8 mouse cellular contexts compared by ENCODE assay signal in genomic region chr4:42999451-43000140, GRCm38 (mm10). TPM values are rescaled to one million over a fixed set of nuclear protein-coding genes. Genes with fewer than 3 reads are reported as not detected.
DNase-seq lines count a peak whose midpoint lies in the region; ATAC-seq and TF ChIP-seq lines count a peak whose summit lies in the region.

No protein-coding gene starts in this region.

- TF ChIP-seq RAD21 in CH12.LX (IDR thresholded peaks at IDR 0.05; ENCODE audit: low read depth, low read length), result no peak

- H3K36me3 ChIP-seq in CH12.LX (replicated peaks in 1 of 2; ENCODE audit: control insufficient read depth in 1 of 2, insufficient read depth in 1 of 2, low read length in 1 of 2), result peaks cover 18 to 54% of the 10 kb centered on the region in 2 experiments
- H3K36me3 ChIP-seq in forebrain, embryonic 11.5 days (ENCODE audit: control insufficient read depth, insufficient read depth, low read length), result peaks cover 6% of the 10 kb centered on the region; the same call in 1 of the 2 replicates
- H3K36me3 ChIP-seq in heart, embryonic 16.5 days (ENCODE audit: control insufficient read depth, insufficient read depth), result peaks cover 13% of the 10 kb centered on the region
- peaks cover 8% of the 10 kb centered on the region for H3K36me3 ChIP-seq in liver, embryonic 16.5 days (ENCODE audit: control insufficient read depth, insufficient read depth)
- peaks cover 14% of the 10 kb centered on the region for H3K36me3 ChIP-seq in neural tube, embryonic 12.5 days
- no peaks in the 10 kb centered on the region for H3K36me3 ChIP-seq in stomach, postnatal 0 days (ENCODE audit: control insufficient read depth, insufficient read depth, low read length)

- WGBS in forebrain, embryonic 11.5 days, result under 1% methylated on average over 49 of the region's 51 CpGs
- under 1% methylated on average over 48 of the region's 51 CpGs for WGBS in heart, embryonic 16.5 days
- under 1% methylated on average over 49 of the region's 51 CpGs for WGBS in liver, embryonic 16.5 days (ENCODE audit: insufficient replicate concordance)
- under 1% methylated on average over 51 of the region's 51 CpGs for WGBS in neural tube, embryonic 12.5 days
- under 1% methylated on average over 49 of the region's 51 CpGs for WGBS in stomach, postnatal 0 days

- H3K9ac ChIP-seq in CH12.LX (ENCODE audit: insufficient read depth, low read depth), result peak overlapping the region; percentile 96
- peak overlapping the region; percentile 78 for H3K9ac ChIP-seq in forebrain, embryonic 11.5 days (ENCODE audit: low read length)
- peak overlapping the region; percentile 100 for H3K9ac ChIP-seq in heart, embryonic 16.5 days (ENCODE audit: low read length)
- peak overlapping the region; percentile 95 for H3K9ac ChIP-seq in liver, embryonic 16.5 days (ENCODE audit: low read depth, low read length)
- H3K9ac ChIP-seq in neural tube, embryonic 12.5 days, result peak overlapping the region; percentile 96
- peak overlapping the region; percentile 98 for H3K9ac ChIP-seq in stomach, postnatal 0 days (ENCODE audit: low read length)

- H3K27ac ChIP-seq in CH12.LX (ENCODE audit: insufficient read depth, low read depth), result peak overlapping the region; percentile 94
- peak overlapping the region; percentile 89 for H3K27ac ChIP-seq in forebrain, embryonic 11.5 days (ENCODE audit: low read depth, low read length)
- peak overlapping the region; percentile 100 for H3K27ac ChIP-seq in heart, embryonic 16.5 days (ENCODE audit: low read length)
- H3K27ac ChIP-seq in liver, embryonic 16.5 days (ENCODE audit: low read length), result peak overlapping the region; percentile 99
- peak overlapping the region; percentile 99 for H3K27ac ChIP-seq in neural tube, embryonic 12.5 days
- peak overlapping the region; percentile 100 for H3K27ac ChIP-seq in stomach, postnatal 0 days (replicated peaks)

- peak; percentile 48; the same call in 1 of the 2 replicates for TF ChIP-seq POLR2A in CH12.LX (IDR thresholded peaks at IDR 0.05; ENCODE audit: low read depth, low read length)

- peak; percentile 85 for ATAC-seq in forebrain, embryonic 11.5 days (replicated peaks; ENCODE audit: low FRiP score)
- ATAC-seq in heart, embryonic 16.5 days (replicated peaks; ENCODE audit: extremely low read depth, insufficient read depth, low FRiP score), result peak; percentile 82
- ATAC-seq in liver, embryonic 16.5 days (ENCODE audit: low read depth), result peak; percentile 58
- ATAC-seq in neural tube, embryonic 12.5 days (ENCODE audit: low FRiP score, low read depth), result peak; percentile 85
- peak; percentile 72 for ATAC-seq in stomach, postnatal 0 days (ENCODE audit: low FRiP score, low TSS enrichment)

- DNase-seq in CH12.LX (ENCODE audit: extremely low read depth), result peak; percentile 64
- DNase-seq in c-Kit-positive CD71-negative TER-119-negative erythroid progenitor cells, embryonic 14.5 days (ENCODE audit: low read depth), result peak; percentile 66
- DNase-seq in forebrain, embryonic 11.5 days (ENCODE audit: low spot score), result peak; percentile 90
- peak; percentile 82 to 90 for DNase-seq in kidney, postnatal 36 days
- DNase-seq in stomach, postnatal 0 days (ENCODE audit: low spot score), result peak; percentile 86

- TF ChIP-seq CTCF in CH12.LX (conservative IDR thresholded peaks at IDR 0.05 in 1 of 2, IDR thresholded peaks at IDR 0.05 in 1 of 2; ENCODE audit: low read depth in 2 of 2, low read length in 2 of 2), result peak in 1 of 2 experiments; percentile 51; a peak in 2 of 4 replicates
- TF ChIP-seq CTCF in stomach, postnatal 0 days (IDR thresholded peaks at IDR 0.05; ENCODE audit: low read depth), result peak; percentile 55

- peak overlapping the region; percentile 80 to 98 (median 88) for H3K4me3 ChIP-seq in CH12.LX (replicated peaks in 1 of 3; ENCODE audit: low read depth in 2 of 3, low read length in 2 of 3, poor library complexity in 1 of 3)
- H3K4me3 ChIP-seq in forebrain, embryonic 11.5 days (ENCODE audit: low read depth, low read length), result peak overlapping the region; percentile 94
- peak overlapping the region; percentile 94 for H3K4me3 ChIP-seq in heart, embryonic 16.5 days (ENCODE audit: low read length)
- peak overlapping the region; percentile 83 for H3K4me3 ChIP-seq in liver, embryonic 16.5 days (ENCODE audit: low read depth, low read length)
- H3K4me3 ChIP-seq in neural tube, embryonic 12.5 days, result peak overlapping the region; percentile 94
- peak overlapping the region; percentile 95 for H3K4me3 ChIP-seq in stomach, postnatal 0 days (ENCODE audit: low read depth, low read length)

- no peak for TF ChIP-seq EP300 in CH12.LX (IDR thresholded peaks at IDR 0.05; ENCODE audit: low read length)
- peak; percentile 44 for TF ChIP-seq EP300 in stomach, postnatal 0 days (optimal IDR thresholded peaks at IDR 0.05)

- no peaks in the 10 kb centered on the region for H3K9me3 ChIP-seq in CH12.LX (replicated peaks; ENCODE audit: low read length)
- H3K9me3 ChIP-seq in forebrain, embryonic 11.5 days (ENCODE audit: control insufficient read depth, low read length), result no peaks in the 10 kb centered on the region
- no peaks in the 10 kb centered on the region for H3K9me3 ChIP-seq in heart, embryonic 16.5 days (replicated peaks; ENCODE audit: control insufficient read depth, low read length)
- no peaks in the 10 kb centered on the region for H3K9me3 ChIP-seq in liver, embryonic 16.5 days (replicated peaks; ENCODE audit: control insufficient read depth, low read length)
- H3K9me3 ChIP-seq in neural tube, embryonic 12.5 days, result no peaks in the 10 kb centered on the region
- no peaks in the 10 kb centered on the region for H3K9me3 ChIP-seq in stomach, postnatal 0 days (ENCODE audit: control insufficient read depth, low read length)

- no peaks in the 10 kb centered on the region for H3K27me3 ChIP-seq in CH12.LX (replicated peaks)
- no peaks in the 10 kb centered on the region for H3K27me3 ChIP-seq in forebrain, embryonic 11.5 days (ENCODE audit: control insufficient read depth, insufficient read depth, low read length)
- H3K27me3 ChIP-seq in heart, embryonic 16.5 days (ENCODE audit: control insufficient read depth, insufficient read depth, low read length), result no peaks in the 10 kb centered on the region
- no peaks in the 10 kb centered on the region for H3K27me3 ChIP-seq in liver, embryonic 16.5 days (ENCODE audit: control insufficient read depth, insufficient read depth, low read depth, low read length)
- H3K27me3 ChIP-seq in neural tube, embryonic 12.5 days (replicated peaks), result no peaks in the 10 kb centered on the region
- no peaks in the 10 kb centered on the region for H3K27me3 ChIP-seq in stomach, postnatal 0 days (ENCODE audit: control insufficient read depth, insufficient read depth, low read length)

- no peak overlapping the region for H3K4me2 ChIP-seq in CH12.LX (ENCODE audit: insufficient read depth, low read depth, poor library complexity, severe bottlenecking)
- peak overlapping the region; percentile 83 for H3K4me2 ChIP-seq in forebrain, embryonic 11.5 days (ENCODE audit: low read depth, low read length, severe bottlenecking)
- H3K4me2 ChIP-seq in heart, embryonic 16.5 days (ENCODE audit: low read depth, low read length), result peak overlapping the region; percentile 94
- H3K4me2 ChIP-seq in liver, embryonic 16.5 days (ENCODE audit: low read depth, low read length), result peak overlapping the region; percentile 82
- peak overlapping the region; percentile 72 for H3K4me2 ChIP-seq in neural tube, embryonic 12.5 days (replicated peaks)
- peak overlapping the region; percentile 64 for H3K4me2 ChIP-seq in stomach, postnatal 0 days (replicated peaks; ENCODE audit: low read depth)

- in situ Hi-C loops in CH12.LX (cut with MboI; ENCODE audit: low pct_ligation_motif_present, low pct_unique_long_range_greater_than_20kb, low sequenced_read_pairs), result loop anchor here (25.0 kb wide), 1 partner anchor 563 kb away; the partner anchor contains the start of genes Creb3 and Tln1

- dilution Hi-C loops in CH12.LX (cut with MboI; ENCODE audit: extremely low pct_ligation_motif_present, extremely low pct_unique_long_range_greater_than_20kb, low sequenced_read_pairs), result no loop called here

- H3K79me2 ChIP-seq in CH12.LX (replicated peaks; ENCODE audit: control insufficient read depth, extremely low read depth, insufficient read depth, poor library complexity, severe bottlenecking), result peaks cover 51% of the 10 kb centered on the region

- peaks cover 0 to 19% of the 10 kb centered on the region in 2 experiments; a peak in 2 of 4 replicates for H3K4me1 ChIP-seq in CH12.LX (ENCODE audit: control insufficient read depth in 1 of 2, insufficient read depth in 2 of 2)
- H3K4me1 ChIP-seq in forebrain, embryonic 11.5 days (replicated peaks; ENCODE audit: control insufficient read depth, insufficient read depth, low read length), result peaks cover 7% of the 10 kb centered on the region; the same call in 1 of the 2 replicates
- peaks cover 23% of the 10 kb centered on the region for H3K4me1 ChIP-seq in heart, embryonic 16.5 days (ENCODE audit: control insufficient read depth, insufficient read depth, low read length)
- H3K4me1 ChIP-seq in liver, embryonic 16.5 days (ENCODE audit: control insufficient read depth, low read depth, low read length), result peaks cover 20% of the 10 kb centered on the region
- H3K4me1 ChIP-seq in neural tube, embryonic 12.5 days, result peaks cover 22% of the 10 kb centered on the region
- H3K4me1 ChIP-seq in stomach, postnatal 0 days (replicated peaks; ENCODE audit: control insufficient read depth, insufficient read depth), result 0 out of 2 replicates have a peak, but pooled peaks cover 5% of the 10 kb centered on the region

RNA-seq across cellular contexts. Expression of gene Vcp, which starts 0.7 kb away (rescaled TPM):
- 237 and 301 TPM in 2 replicates for total RNA-seq in CH12.LX (2012; rRNA removed)
- total RNA-seq in CH12.LX (2014; rRNA removed), result 200 and 203 TPM in 2 replicates
- polyA plus RNA-seq in CH12.LX (2012; ENCODE audit: insufficient read length, low read depth), result 462 and 463 TPM in 2 replicates
- polyA plus RNA-seq in forebrain, embryonic 11.5 days (2014; fragmentation: Nextera tagmentation; extraction: Ambion mirVana), result 653 and 672 TPM in 2 replicates
- 457 and 488 TPM in 2 replicates for polyA plus RNA-seq in heart, embryonic 16.5 days (2015; fragmentation: Nextera tagmentation; extraction: Ambion mirVana)
- polyA plus RNA-seq in liver, embryonic 16.5 days (2015; fragmentation: Nextera tagmentation; extraction: Ambion mirVana), result 192 and 198 TPM in 2 replicates
- polyA plus RNA-seq in neural tube, embryonic 12.5 days (2016; fragmentation: Nextera tagmentation; extraction: Ambion mirVana), result 631 and 640 TPM in 2 replicates
- polyA plus RNA-seq in stomach, postnatal 0 days (2015; fragmentation: Nextera tagmentation; extraction: Ambion mirVana), result 280 and 282 TPM in 2 replicates

RNA-seq across cellular contexts. Expression of gene Fancg, which starts 10.7 kb away (rescaled TPM):
- total RNA-seq in CH12.LX (2012; rRNA removed) (13.2 and 14.8 TPM in 2 replicates), CH12.LX (2014; rRNA removed) (12.3 and 13.7 TPM in 2 replicates)
- 15.1 and 18.7 TPM in 2 replicates for polyA plus RNA-seq in CH12.LX (2012; ENCODE audit: insufficient read length, low read depth)
- polyA plus RNA-seq in forebrain, embryonic 11.5 days (2014; fragmentation: Nextera tagmentation; extraction: Ambion mirVana), result 24.6 and 24.7 TPM in 2 replicates
- 12.9 and 13.0 TPM in 2 replicates for polyA plus RNA-seq in heart, embryonic 16.5 days (2015; fragmentation: Nextera tagmentation; extraction: Ambion mirVana)
- polyA plus RNA-seq in liver, embryonic 16.5 days (2015; fragmentation: Nextera tagmentation; extraction: Ambion mirVana), result 7.8 and 9.4 TPM in 2 replicates
- 17.4 and 20.9 TPM in 2 replicates for polyA plus RNA-seq in neural tube, embryonic 12.5 days (2016; fragmentation: Nextera tagmentation; extraction: Ambion mirVana)
- 7.0 and 7.7 TPM in 2 replicates for polyA plus RNA-seq in stomach, postnatal 0 days (2015; fragmentation: Nextera tagmentation; extraction: Ambion mirVana)

RNA-seq across cellular contexts. Expression of gene Pigo, which starts 26.0 kb away (rescaled TPM):
- total RNA-seq in CH12.LX (2012; rRNA removed) (18.7 and 19.1 TPM in 2 replicates), CH12.LX (2014; rRNA removed) (8.0 and 8.7 TPM in 2 replicates)
- 19.4 and 21.9 TPM in 2 replicates for polyA plus RNA-seq in CH12.LX (2012; ENCODE audit: insufficient read length, low read depth)
- polyA plus RNA-seq in forebrain, embryonic 11.5 days (2014; fragmentation: Nextera tagmentation; extraction: Ambion mirVana), result 25.8 and 26.1 TPM in 2 replicates
- 15.8 and 17.8 TPM in 2 replicates for polyA plus RNA-seq in heart, embryonic 16.5 days (2015; fragmentation: Nextera tagmentation; extraction: Ambion mirVana)
- 12.4 and 14.7 TPM in 2 replicates for polyA plus RNA-seq in liver, embryonic 16.5 days (2015; fragmentation: Nextera tagmentation; extraction: Ambion mirVana)
- polyA plus RNA-seq in neural tube, embryonic 12.5 days (2016; fragmentation: Nextera tagmentation; extraction: Ambion mirVana), result 24.5 and 25.2 TPM in 2 replicates
- polyA plus RNA-seq in stomach, postnatal 0 days (2015; fragmentation: Nextera tagmentation; extraction: Ambion mirVana), result 10.3 and 11.0 TPM in 2 replicates

RNA-seq across cellular contexts. Expression of gene 1700022I11Rik, which starts 30.2 kb away (rescaled TPM):
- 0.55 and 1.4 TPM in 2 replicates for total RNA-seq in CH12.LX (2012; rRNA removed)
- total RNA-seq in CH12.LX (2014; rRNA removed), result not detected in 2 replicates
- 0.07 and 0.24 TPM in 2 replicates for polyA plus RNA-seq in CH12.LX (2012; ENCODE audit: insufficient read length, low read depth)
- 0.56 and 0.96 TPM in 2 replicates for polyA plus RNA-seq in forebrain, embryonic 11.5 days (2014; fragmentation: Nextera tagmentation; extraction: Ambion mirVana)
- 0.47 and 1.4 TPM in 2 replicates for polyA plus RNA-seq in heart, embryonic 16.5 days (2015; fragmentation: Nextera tagmentation; extraction: Ambion mirVana)
- polyA plus RNA-seq in liver, embryonic 16.5 days (2015; fragmentation: Nextera tagmentation; extraction: Ambion mirVana), result 0.17 TPM in 1 of 2 replicates, not detected in the other
- polyA plus RNA-seq in neural tube, embryonic 12.5 days (2016; fragmentation: Nextera tagmentation; extraction: Ambion mirVana), result 0.46 and 0.93 TPM in 2 replicates
- 0.41 and 0.46 TPM in 2 replicates for polyA plus RNA-seq in stomach, postnatal 0 days (2015; fragmentation: Nextera tagmentation; extraction: Ambion mirVana)

RNA-seq across cellular contexts. Expression of gene Stoml2, which starts 31.9 kb away (rescaled TPM):
- 293 and 320 TPM in 2 replicates for total RNA-seq in CH12.LX (2012; rRNA removed)
- total RNA-seq in CH12.LX (2014; rRNA removed), result 296 and 338 TPM in 2 replicates
- 330 and 338 TPM in 2 replicates for polyA plus RNA-seq in CH12.LX (2012; ENCODE audit: insufficient read length, low read depth)
- polyA plus RNA-seq in forebrain, embryonic 11.5 days (2014; fragmentation: Nextera tagmentation; extraction: Ambion mirVana), result 378 and 409 TPM in 2 replicates
- 222 and 234 TPM in 2 replicates for polyA plus RNA-seq in heart, embryonic 16.5 days (2015; fragmentation: Nextera tagmentation; extraction: Ambion mirVana)
- 176 and 193 TPM in 2 replicates for polyA plus RNA-seq in liver, embryonic 16.5 days (2015; fragmentation: Nextera tagmentation; extraction: Ambion mirVana)
- 251 and 257 TPM in 2 replicates for polyA plus RNA-seq in neural tube, embryonic 12.5 days (2016; fragmentation: Nextera tagmentation; extraction: Ambion mirVana)
- polyA plus RNA-seq in stomach, postnatal 0 days (2015; fragmentation: Nextera tagmentation; extraction: Ambion mirVana), result 151 and 157 TPM in 2 replicates

Comparison
In these comparisons a context has a peak if more than half of its experiments do, and no peak if none do; other contexts are left out.
1. Peak in every context shown above with its lines: DNase-seq, ATAC-seq, H3K4me3 ChIP-seq and H3K27ac ChIP-seq.